Mouse (Mus musculus): ENCODE measurements around the gene Olfr983. TPM values are rescaled to one million over a fixed set of nuclear protein-coding genes. Genes with fewer than 3 reads are reported as not detected.

Gene Olfr983
- total RNA-seq (2021) = not detected
- long read RNA-seq, experiment 1 = 0 reads
- long read RNA-seq, experiment 2 = 0 reads

DNA sequence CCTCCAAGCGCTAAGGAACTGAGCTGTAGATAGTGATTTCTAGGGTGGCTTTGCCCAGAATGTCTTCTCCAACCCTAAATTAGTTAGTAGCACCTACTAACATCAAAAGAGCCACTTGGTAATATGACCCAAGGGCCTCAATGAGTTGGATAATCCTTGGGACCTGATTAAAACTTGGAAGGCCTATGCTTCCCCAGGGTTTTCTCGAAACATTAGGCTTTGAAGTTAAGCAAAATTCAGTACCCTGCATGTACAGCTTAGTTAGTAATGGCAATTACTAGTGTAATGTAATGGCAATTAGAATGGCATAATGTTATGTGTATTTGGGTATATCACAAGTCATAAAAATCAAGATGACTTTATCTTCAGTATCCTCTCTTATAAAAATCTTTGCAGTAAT, at the start of gene Olfr983:
Gene Olfr983, minus strand, starts transcription at position 101 of the 400 bp plus-strand sequence.
- no peak for DNase-seq (ENCODE audit: low spot score in 2 of 2)
- intact Hi-C loops (cut with DNase I) = no loop called here

DNA sequence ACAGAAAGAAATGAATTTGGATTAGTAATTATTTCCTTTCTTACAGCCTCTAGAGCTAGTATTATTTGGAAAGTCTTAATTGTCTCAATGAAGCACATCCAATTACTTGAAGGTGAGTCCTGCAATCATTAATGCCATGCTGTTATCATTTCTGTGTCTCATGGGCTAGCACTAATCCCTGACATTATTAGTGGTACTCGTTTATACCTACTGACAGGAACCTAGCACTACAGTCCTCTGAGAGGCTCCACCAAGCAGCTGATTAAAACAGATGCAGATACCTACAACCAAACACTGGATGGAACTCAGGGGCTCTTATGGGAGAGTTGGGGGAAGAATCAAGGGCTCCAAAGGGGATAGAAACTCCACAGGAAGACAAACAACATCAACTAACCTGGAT, 48.1 kb upstream of the Olfr983 start:
- no peak for DNase-seq (ENCODE audit: low spot score in 2 of 2)
- intact Hi-C loops (cut with DNase I) = no loop called here

DNA sequence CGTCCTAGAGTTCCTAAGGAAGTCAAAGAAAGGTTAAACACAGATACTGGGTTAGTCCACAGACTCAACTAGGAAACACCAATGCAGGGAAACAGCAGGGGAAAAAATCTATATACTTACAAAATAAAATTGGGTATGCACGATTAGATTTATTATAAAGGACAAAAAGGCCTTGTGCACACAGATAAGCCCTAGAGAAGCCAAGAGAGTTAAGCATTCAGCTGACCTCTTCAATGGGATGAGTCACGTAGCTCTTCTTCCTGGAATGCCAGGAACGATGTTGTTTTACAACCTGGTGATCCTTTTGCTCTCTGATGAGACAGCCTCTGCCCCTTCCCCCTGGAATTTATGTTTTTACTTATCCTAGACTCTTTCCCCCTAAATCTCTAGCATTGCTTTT, 46.1 kb upstream of the Olfr983 start:
- no peak for DNase-seq (ENCODE audit: low spot score in 2 of 2)
- intact Hi-C loops (cut with DNase I) = no loop called here

DNA sequence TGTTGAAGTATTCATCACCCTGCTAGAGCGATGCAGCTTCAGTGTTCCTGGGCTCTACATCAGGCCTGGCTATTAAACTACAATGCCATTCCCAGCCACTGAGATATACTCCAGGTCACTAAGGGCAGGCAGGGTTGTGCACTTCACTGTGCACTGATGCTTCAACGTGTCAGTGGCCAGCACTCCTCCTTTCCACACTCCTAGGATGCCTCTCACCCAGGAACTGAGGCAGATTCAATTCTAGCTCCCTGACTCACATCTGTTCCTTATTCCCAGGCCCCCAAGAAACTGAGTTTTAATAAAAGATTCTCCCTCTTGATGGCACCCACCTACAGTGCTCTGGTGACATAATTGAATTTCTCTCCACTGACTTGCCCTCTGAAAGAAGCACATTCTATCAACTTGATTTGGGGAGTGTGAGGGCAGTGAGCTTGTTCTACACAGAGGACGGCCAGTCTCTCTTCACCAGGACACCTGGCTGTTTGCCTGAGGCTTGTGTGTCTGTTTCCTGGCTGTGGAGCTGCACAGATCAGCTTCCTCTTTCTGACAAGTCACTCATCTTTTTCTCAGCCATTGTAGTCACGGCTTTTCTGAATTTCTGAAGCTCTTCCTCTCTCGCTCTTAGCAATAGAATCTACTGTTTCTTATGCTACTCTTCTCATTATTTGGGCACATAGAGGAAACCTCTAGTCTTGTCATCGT, 43.7 kb upstream of the Olfr983 start:
- intact Hi-C loops (cut with DNase I) = no loop called here
- DNase-seq (ENCODE audit: low spot score in 2 of 2) = no peak

DNA sequence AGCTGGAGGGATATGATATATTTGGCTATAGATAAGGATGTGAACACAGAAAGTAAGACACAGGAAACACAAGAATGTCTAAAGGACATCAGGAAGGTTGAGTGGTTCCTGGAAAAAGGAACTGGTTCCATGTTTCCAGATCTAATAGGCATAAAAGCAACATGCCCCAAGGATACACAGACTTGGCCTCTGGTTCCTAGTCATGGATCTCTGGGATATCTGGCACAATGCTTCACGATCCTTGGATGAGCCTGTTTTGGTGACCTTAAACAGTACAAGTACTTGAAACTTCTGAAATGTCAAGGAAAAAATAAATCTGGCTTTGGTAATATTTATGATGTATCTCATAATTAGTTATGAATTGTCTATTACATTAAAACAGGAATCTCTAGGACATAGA, 37.2 kb upstream of the Olfr983 start:
- intact Hi-C loops (cut with DNase I) = no loop called here
- no peak for DNase-seq (ENCODE audit: low spot score in 2 of 2)

DNA sequence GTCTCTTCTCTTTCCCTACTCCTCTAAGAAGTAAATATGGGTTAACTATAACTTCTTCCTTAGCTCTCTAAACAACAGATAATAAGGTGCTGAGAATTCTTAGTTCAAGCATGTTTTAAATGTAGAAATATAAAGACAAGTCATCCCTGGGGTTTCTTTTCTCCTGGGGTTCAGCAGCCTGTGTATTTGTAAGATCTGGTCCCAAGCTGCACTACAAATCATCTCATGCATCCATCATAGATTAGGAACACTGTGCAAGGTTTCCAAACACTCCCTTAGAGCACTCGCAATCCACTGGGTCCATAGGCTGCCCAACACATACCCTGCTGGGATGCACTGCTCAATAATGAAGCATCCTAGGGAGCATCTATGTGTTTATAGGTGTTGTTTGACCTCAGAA, 36.7 kb upstream of the Olfr983 start, which contains the start of gene Olfr985:
Gene Olfr985, minus strand, starts transcription at position 101 of the 400 bp plus-strand sequence.
- intact Hi-C loops (cut with DNase I) = no loop called here
- no peak for DNase-seq (ENCODE audit: low spot score in 2 of 2)

DNA sequence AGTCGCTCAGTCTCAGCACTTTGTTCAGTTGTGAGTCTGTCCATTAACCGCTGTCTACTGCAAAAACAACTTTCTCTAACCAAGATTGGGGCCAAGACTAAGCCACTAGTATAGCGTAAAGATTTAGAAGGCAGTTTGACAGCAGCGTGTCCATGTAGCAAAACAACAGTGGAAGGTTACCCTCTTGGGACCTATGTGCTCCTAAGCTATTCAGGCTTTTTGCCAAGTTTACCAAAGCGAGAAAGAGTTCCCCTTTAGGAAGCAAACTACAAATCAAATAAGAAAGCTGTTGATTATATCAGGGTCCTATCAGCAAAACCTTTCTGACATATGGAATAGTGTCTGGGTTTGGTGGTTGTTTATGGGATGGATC, 23.9 kb upstream of the Olfr983 start:
- intact Hi-C loops (cut with DNase I) = no loop called here
- no peak for DNase-seq (ENCODE audit: low spot score in 2 of 2)

DNA sequence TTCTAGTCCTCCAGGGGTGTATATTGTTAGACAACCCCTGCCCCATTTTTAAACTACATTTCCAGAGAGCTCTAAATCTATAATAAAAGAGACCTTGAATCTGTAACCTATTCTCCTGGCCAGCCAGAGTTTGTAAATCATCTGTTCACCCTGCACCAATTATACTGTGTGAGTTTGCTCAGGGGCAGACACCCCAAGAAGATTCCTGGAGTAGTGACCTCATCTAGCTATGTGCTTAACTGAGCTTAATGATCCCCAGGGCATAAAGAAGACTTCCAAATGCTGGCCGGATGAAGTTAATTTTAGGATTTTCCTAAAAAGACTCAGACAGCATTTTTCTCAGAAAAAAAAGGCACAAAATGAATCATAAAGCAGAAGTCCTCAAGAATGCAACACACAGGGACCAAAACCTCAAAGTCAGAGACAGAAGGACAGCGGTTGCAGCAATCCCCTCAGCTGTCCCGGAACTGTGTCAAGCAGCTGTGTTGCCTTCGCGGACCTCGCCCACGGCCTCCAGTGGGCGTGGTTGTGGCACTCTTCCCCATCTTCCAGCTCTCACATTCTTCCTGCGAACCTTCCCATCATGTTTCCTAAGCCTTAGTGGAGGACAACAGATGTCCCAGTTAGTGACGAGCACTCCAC, 23.4 kb upstream of the Olfr983 start:
- intact Hi-C loops (cut with DNase I) = no loop called here
- DNase-seq (ENCODE audit: low spot score in 2 of 2) = peak; percentile 34 to 44

DNA sequence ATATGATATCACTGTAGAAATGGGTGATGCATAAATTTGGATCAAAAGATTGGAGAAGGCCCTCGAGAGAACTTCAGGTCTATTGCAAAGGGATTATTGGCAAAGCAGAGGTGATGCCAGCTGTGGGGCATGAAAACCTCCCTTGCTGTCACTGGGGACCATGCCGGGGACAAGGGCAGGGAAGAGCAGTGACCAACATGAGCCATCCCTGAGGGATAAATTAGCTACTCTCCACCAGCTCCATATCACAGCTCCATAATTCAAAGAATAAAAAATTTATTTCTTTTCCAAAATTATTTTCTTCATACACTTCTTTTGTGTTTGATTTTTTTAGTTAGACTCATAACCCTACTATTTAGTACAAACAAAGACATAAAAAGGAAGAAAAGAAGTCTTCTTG, 20.7 kb upstream of the Olfr983 start, which contains the start of gene Olfr984:
Gene Olfr984, minus strand, starts transcription at position 101 of the 400 bp plus-strand sequence.
- no peak for DNase-seq (ENCODE audit: low spot score in 2 of 2)
- intact Hi-C loops (cut with DNase I) = no loop called here

DNA sequence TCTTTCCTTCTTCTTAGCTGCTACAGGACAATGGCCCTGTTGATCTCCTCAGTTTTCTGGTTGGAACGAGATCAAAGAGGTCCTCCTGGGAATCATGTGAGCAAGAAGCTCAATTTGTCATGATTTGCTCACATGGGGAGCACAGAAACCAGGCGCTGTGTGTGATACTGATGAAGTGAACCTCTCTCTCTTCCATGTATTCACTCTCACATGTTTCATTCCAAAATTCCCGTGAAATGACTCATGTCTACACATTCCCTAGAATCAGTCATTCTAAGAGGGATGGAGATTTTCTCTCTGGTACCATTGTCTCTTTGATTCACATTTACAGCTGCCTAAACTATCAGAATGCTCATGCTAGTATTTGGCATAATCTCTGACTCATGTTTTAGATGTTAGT, 1.4 kb upstream of the Olfr983 start:
- DNase-seq (ENCODE audit: low spot score in 2 of 2) = no peak
- intact Hi-C loops (cut with DNase I) = no loop called here

DNA sequence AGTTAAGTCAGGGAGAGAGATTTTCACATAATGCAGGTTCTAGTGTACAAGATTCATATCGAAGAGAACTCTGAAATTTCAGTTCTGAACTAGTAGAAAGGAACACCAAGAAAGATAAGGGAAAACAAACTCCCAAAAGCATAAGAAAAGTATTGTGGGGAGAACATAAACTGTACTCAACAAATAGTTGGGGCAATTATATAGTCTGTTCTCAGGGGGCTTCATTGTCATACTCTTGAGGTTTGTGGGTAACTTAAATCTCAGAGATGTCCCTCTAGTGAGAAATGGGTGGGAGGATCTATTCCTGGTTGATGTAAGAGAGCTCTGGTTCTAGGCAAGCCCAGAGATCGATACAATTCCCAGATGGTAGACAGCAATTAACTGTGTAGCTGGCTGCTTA, 19.9 kb downstream of the Olfr983 start, which contains the start of gene Olfr982:
Gene Olfr982, plus strand, starts transcription at position 301 of the 400 bp plus-strand sequence.
- no peak for DNase-seq (ENCODE audit: low spot score in 2 of 2)
- intact Hi-C loops (cut with DNase I) = no loop called here

DNA sequence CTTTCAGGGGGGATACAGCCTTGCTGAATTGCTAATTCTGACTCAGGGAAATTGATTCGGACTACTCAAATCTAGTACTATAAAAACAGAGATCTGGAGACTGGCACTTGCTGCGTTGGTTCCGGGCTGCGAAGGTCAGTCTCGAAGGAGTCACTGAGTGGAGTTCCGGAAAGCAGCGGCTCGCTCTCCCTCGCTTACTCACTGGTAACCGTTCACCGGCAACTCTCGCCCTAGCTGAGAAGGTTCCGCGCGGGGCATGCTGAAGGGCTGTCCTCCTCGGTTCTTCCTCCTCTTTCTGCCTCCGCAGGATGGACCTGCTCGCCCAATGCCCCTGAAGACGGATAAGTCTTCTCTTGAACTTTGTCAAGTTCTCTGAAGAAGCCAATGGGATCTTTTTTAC, 43.3 kb downstream of the Olfr983 start:
- intact Hi-C loops (cut with DNase I) = no loop called here

More for the DNA sequence above, 43.3 kb downstream of the Olfr983 start:
- no peak for DNase-seq (ENCODE audit: low spot score in 2 of 2)

Other genes with a start within 250 kb of the Olfr983 start
- gene Olfr972, start 227.2 kb downstream of the Olfr983 start, total RNA-seq (2021) = not detected
- gene Olfr229, start 186.3 kb downstream of the Olfr983 start, total RNA-seq (2021) = not detected
- not detected for gene Olfr974, start 156.1 kb downstream of the Olfr983 start, total RNA-seq (2021)
- gene Olfr975, start 141.5 kb downstream of the Olfr983 start, total RNA-seq (2021) = not detected
- not detected for gene Olfr976, start 132.5 kb downstream of the Olfr983 start, total RNA-seq (2021)
- not detected for gene Olfr978, start 101.5 kb downstream of the Olfr983 start, total RNA-seq (2021)
- not detected for gene Olfr979, start 90.1 kb downstream of the Olfr983 start, total RNA-seq (2021)
- gene Olfr980, start 84.0 kb downstream of the Olfr983 start, total RNA-seq (2021) = not detected
- gene Olfr981, start 72.1 kb downstream of the Olfr983 start, total RNA-seq (2021) = not detected
- not detected for gene Olfr982, start 19.8 kb downstream of the Olfr983 start, total RNA-seq (2021)
- gene Olfr984, start 20.6 kb upstream of the Olfr983 start, total RNA-seq (2021) = under 1 TPM in 1 of 2 experiments, not detected in 1; 0.07 TPM
- not detected for gene Olfr985, start 36.6 kb upstream of the Olfr983 start, total RNA-seq (2021)
- gene Tmem225, start 54.5 kb upstream of the Olfr983 start, total RNA-seq (2021) = not detected
- gene Olfr986, start 87.3 kb upstream of the Olfr983 start, total RNA-seq (2021) = under 1 TPM in 1 of 2 experiments, not detected in 1; 0.13 TPM
- gene Zfp202, start 98.7 kb upstream of the Olfr983 start, total RNA-seq (2021) = 1 to 10 TPM; 2.3 to 2.5 TPM
- 100 to 1,000 TPM; 112 to 124 TPM for gene Scn3b, start 175.6 kb upstream of the Olfr983 start, total RNA-seq (2021)